Mouse (Mus musculus): ENCODE data around the gene Dtl.
"Not testable (repeated sequence)": the region's sequence is repeated elsewhere in the genome, so short reads cannot be mapped to it uniquely, and the experiment has no call there.

Dtl gene

GRCm38 (mm10) chr1:191517969-191518368, 57.4 kb downstream of the Dtl start:
- peak; percentile 61 for DNase-seq

DNA sequence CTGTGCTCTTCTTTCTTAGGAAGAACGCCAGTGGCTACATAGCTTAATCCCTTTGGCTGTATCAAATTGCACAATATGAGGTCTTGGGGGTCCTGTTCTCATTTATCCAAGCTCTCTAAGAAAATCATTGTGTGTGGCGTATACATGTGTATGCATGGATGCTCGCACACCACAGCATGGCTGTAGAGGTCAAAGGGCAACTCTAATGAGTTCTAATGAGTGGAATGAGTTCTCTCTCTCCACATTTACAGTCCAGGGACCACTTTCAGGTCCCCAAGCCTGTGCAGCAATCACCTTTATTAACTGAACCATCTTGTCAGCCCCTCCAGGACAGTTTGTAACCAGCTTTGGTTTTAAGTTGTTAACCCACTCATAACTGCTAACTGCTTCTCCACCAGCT, 58.3 kb downstream of the Dtl start:
- no peak for DNase-seq

GRCm38 (mm10) chr1:191516351-191516750, 59.0 kb downstream of the Dtl start:
- DNase-seq, result not testable (repeated sequence)

DNA sequence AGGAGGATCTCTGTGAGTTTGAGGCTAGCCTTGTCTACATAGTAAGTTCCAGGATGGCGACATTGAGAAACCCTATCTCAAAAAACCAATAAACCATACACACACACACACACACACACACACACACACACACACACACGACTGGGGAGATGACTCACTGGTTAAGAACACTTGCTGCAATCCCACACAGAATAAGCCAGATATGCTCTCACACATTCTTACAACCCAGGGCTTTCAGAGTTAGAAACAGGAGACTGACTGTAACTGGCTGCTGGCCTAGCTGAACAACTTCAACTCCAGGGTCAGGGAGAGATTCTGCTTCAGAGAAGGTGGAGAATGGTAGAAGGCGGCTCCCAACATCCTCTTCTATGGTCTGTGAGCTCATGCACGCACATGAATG, 62.1 kb downstream of the Dtl start:
- no peak for DNase-seq

- no peak for DNase-seq
Observed at GRCm38 (mm10) chr1:191512383-191512782, 63.0 kb downstream of the Dtl start.

GRCm38 (mm10) chr1:191511503-191511902, 63.8 kb downstream of the Dtl start:
- DNase-seq, result peak; percentile 49

GRCm38 (mm10) chr1:191509865-191510264, 65.5 kb downstream of the Dtl start:
- no peak for DNase-seq

DNA sequence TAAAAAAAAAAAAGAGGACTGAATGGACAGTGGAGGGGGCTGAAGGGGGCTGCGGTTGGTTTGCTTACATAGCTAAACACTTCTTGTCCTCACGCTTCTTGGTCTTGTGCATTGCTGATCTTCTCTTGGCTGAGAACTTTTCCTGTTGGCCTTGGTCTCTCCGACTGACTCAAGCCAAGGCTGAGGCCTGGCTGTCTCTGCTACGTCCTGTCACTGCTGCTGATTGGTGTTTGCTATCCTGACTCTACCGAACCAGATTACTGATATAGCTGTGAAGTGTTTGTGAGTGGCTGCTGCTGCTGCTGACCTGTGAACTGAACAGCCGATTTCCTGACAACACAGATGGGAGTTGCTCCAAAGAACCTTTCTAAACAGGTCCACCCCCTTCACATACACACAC, 66.2 kb downstream of the Dtl start:
- no peak for DNase-seq

DNA sequence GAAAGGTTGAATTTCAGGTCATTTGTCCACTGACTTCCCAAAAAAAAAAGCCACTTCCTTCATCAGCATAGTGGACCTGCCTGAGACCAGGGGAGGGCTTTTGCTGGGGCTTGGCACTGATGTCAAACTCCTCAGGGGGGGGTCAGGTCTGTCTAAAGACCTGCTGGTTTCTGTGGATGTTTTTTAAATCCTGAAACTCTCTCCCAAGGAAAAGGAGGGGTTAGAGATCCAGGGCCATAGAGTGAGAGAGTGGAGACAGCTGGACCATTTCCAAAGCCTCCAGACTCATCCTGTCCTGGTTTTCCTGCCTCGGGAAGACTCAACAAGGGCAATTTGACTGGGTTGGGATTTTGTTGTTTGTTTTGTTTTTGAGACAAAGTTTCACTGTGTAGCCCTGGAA, 68.6 kb downstream of the Dtl start:
- no peak for DNase-seq

- no peak for DNase-seq
Observed at GRCm38 (mm10) chr1:191499666-191500065, 75.7 kb downstream of the Dtl start.

- no peak for DNase-seq
Observed at GRCm38 (mm10) chr1:191498271-191498955, 76.9 kb downstream of the Dtl start.

DNA sequence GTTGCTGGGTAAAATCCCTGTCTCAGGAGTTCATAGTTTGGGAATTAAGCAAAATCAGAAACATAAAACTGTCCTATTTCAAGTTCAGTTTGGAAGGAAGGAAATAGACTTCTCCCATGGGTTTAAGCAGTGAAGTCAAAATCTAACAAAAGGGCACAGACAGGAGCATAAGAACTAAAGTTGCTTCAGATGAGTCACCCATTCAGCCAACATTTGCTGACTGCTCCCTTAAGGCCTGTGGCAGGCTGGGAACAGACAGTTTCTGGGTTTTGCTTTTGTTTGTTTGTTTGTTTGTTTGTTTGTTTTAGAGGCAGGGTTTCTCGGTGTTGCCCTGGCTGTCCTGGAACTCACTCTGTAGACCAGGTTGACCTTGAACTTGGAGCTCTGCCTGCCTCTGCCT, 78.7 kb downstream of the Dtl start:
- DNase-seq, result no peak

DNA sequence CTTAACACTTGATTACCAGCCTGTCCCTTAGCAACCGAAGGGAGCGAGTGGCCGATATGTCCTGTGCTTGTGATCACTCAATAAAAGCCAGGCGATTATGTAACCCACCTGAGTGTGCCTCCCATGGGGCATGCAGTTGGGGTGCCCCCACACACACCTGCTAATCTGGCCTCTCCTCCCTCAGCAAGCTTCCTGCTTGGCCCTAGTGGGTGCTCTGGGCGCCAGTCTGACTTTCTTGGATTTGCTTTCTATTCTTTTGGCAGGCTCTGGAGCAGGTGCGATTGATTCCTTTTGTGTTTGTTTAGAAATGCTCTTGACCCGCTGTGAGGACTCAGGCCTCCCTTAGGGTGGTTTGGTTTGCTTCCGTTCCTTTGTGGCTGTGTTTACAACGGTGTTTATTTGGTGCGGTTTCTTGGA, 80.3 kb downstream of the Dtl start:
- no peak for DNase-seq

DNA sequence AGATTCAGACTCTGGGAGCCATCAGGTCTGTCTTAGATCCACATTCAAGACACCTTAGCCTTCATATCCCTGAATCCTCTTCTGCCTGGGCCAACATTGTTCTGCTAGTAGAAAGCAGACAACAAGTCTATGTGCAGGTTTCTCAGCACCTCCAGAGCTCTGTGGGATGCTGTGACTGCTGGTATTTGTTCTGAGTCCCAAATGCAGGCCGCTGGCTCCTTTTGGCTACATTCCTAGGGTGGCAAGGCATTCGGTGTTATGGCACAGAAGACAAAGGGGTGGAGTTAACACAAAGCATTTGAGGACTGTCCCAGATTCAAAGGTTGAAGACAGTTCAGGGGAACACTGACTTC, 81.1 kb downstream of the Dtl start:
- DNase-seq, result no peak

GRCm38 (mm10) chr1:191493476-191494302, 81.7 kb downstream of the Dtl start:
- no peak for DNase-seq

DNA sequence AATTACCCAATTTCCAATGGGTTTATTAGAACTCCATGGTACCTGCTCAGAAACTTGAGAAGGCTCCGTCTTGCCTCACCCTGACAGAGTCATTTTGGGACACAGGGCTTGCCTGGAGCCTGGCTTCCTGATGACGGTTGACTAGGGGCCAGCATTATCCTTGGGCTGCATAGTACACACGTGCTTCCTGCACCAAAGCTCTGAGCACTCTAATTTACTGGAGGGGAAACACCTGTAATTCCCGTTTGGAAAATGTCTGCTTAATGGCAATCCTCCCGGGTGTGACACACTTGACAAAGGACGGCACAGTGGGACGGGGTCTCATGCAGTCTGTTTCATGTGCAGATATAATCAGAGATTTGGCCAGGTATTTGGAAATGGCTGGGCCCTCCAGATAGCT, 84.9 kb downstream of the Dtl start:
- DNase-seq, result no peak
